Mouse (Mus musculus): Measurements from ENCODE around the gene Bik.
A peak's percentile ranks its signal among the peaks of the same experiment; 100 is the strongest.

Gene Bik

GRCm38 (mm10) chr15:83550137-83550536 lies 23.5 kb downstream of the Bik start:
- no peak for DNase-seq

- DNase-seq, result peak; percentile 18 to 31
Observed at GRCm38 (mm10) chr15:83553831-83554230, 27.2 kb downstream of the Bik start.

- DNase-seq, result peak; percentile 87 to 89
Observed at GRCm38 (mm10) chr15:83555161-83555974, 28.7 kb downstream of the Bik start.

GRCm38 (mm10) chr15:83560941-83561477 lies 34.3 kb downstream of the Bik start:
- DNase-seq, result no peak

GRCm38 (mm10) chr15:83562626-83563270 lies 36.1 kb downstream of the Bik start:
- peak; percentile 74 to 76 for DNase-seq

GRCm38 (mm10) chr15:83563327-83563856 lies 36.7 kb downstream of the Bik start, which contains the start of the genes Tspo and Mcat:
Tspo (plus strand) TSS chr15:83563592.
Mcat (minus strand) TSS chr15:83563787.
- DNase-seq, result peak; percentile 69

- peak; percentile 43 to 51 for DNase-seq
Observed at GRCm38 (mm10) chr15:83563857-83564651, 37.4 kb downstream of the Bik start.

GRCm38 (mm10) chr15:83565434-83565833 lies 38.8 kb downstream of the Bik start:
- DNase-seq, result no peak

- no peak for DNase-seq
Observed at GRCm38 (mm10) chr15:83566006-83566405, 39.3 kb downstream of the Bik start.

GRCm38 (mm10) chr15:83567728-83568127 lies 41.1 kb downstream of the Bik start:
- no peak for DNase-seq

GRCm38 (mm10) chr15:83568544-83568943 lies 41.9 kb downstream of the Bik start:
- DNase-seq, result no peak

- DNase-seq, result no peak
Observed at GRCm38 (mm10) chr15:83569682-83570081, 43.0 kb downstream of the Bik start.

GRCm38 (mm10) chr15:83570641-83571040 lies 44.0 kb downstream of the Bik start:
- DNase-seq, result peak; percentile 25 to 27

GRCm38 (mm10) chr15:83571636-83572035 lies 45.0 kb downstream of the Bik start:
- no peak for DNase-seq

- DNase-seq, result no peak
Observed at GRCm38 (mm10) chr15:83572132-83572531, 45.5 kb downstream of the Bik start.

- no peak for DNase-seq
Observed at GRCm38 (mm10) chr15:83573606-83574005, 46.9 kb downstream of the Bik start.

GRCm38 (mm10) chr15:83574731-83575351 lies 48.2 kb downstream of the Bik start:
- no peak for DNase-seq

- DNase-seq, result no peak
Observed at GRCm38 (mm10) chr15:83575543-83575942, 48.9 kb downstream of the Bik start.

- DNase-seq, result no peak
Observed at GRCm38 (mm10) chr15:83576651-83577050, 50.0 kb downstream of the Bik start.

GRCm38 (mm10) chr15:83582931-83583330 lies 56.3 kb downstream of the Bik start:
- DNase-seq, result no peak

- DNase-seq, result peak; percentile 38 to 46
Observed at GRCm38 (mm10) chr15:83583419-83584156, 56.9 kb downstream of the Bik start.

Measured in B cell, adult 2 months (primary cell).